ENCODE assay signal across 27 mouse cellular contexts in genomic region chr7:121491455-121492005, GRCm38 (mm10).
DNase-seq lines count a peak whose midpoint lies in the region; ATAC-seq lines count a peak whose summit lies in the region.
"Had no signal": no experiment of that assay in that cellular context is flagged by ENCODE, and none has a peak within 500 bp of the region (broad histone marks: within the 10 kb centered on the region; RNA-seq: fewer than 3 reads in every experiment).

No protein-coding gene starts in this region.

- no peaks in the 10 kb centered on the region for H3K36me3 ChIP-seq in midbrain, embryonic 11.5 days (ENCODE audit: control insufficient read depth, insufficient read depth, low read length)
- no peaks in the 10 kb centered on the region for H3K36me3 ChIP-seq in midbrain, embryonic 16.5 days (ENCODE audit: control insufficient read depth, insufficient read depth, low read length)
- no peaks in the 10 kb centered on the region for H3K36me3 ChIP-seq in midbrain, embryonic 15.5 days (replicated peaks)
- H3K36me3 ChIP-seq: embryonic facial prominence, embryonic 15.5 days; forebrain, embryonic 15.5 days; heart, embryonic 13.5 days; hindbrain, embryonic 13.5 days; intestine, embryonic 15.5 days; liver, embryonic 15.5 days; lung, embryonic 15.5 days had no signal

- no peaks in the 10 kb centered on the region for H3K9me3 ChIP-seq in midbrain, embryonic 11.5 days (ENCODE audit: control insufficient read depth, low read length)
- H3K9me3 ChIP-seq in midbrain, embryonic 16.5 days (replicated peaks; ENCODE audit: control insufficient read depth, low read length, poor library complexity, severe bottlenecking) = no peaks in the 10 kb centered on the region
- H3K9me3 ChIP-seq in midbrain, embryonic 15.5 days = no peaks in the 10 kb centered on the region
- H3K9me3 ChIP-seq: embryonic facial prominence, embryonic 15.5 days; forebrain, embryonic 15.5 days; heart, embryonic 13.5 days; hindbrain, embryonic 13.5 days; intestine, embryonic 15.5 days; liver, embryonic 15.5 days; lung, embryonic 15.5 days; megakaryocyte, embryonic 14.5 days had no signal

- H3K27ac ChIP-seq in midbrain, embryonic 11.5 days (ENCODE audit: low read depth, low read length) = no peak overlapping the region
- H3K27ac ChIP-seq in midbrain, embryonic 16.5 days (ENCODE audit: low read length) = no peak overlapping the region
- no peak overlapping the region for H3K27ac ChIP-seq in midbrain, embryonic 15.5 days
- H3K27ac ChIP-seq: embryonic facial prominence, embryonic 15.5 days; forebrain, embryonic 15.5 days; heart, adult 2 months; heart, embryonic 13.5 days; hindbrain, embryonic 13.5 days; intestine, embryonic 15.5 days; layer of hippocampus, adult 2 months; liver, embryonic 15.5 days; lung, embryonic 15.5 days had no signal

- no peak for ATAC-seq in midbrain, embryonic 11.5 days (ENCODE audit: low FRiP score)
- ATAC-seq in midbrain, embryonic 16.5 days = no peak
- 0 out of 2 replicates have a peak, but pooled peaks have one; percentile 33 for ATAC-seq in midbrain, embryonic 15.5 days (replicated peaks)
- ATAC-seq: forebrain, embryonic 15.5 days; intestine, embryonic 15.5 days had no signal

- H3K27me3 ChIP-seq in midbrain, embryonic 11.5 days (ENCODE audit: control insufficient read depth, insufficient read depth, low read length) = no peaks in the 10 kb centered on the region
- H3K27me3 ChIP-seq in midbrain, embryonic 16.5 days (ENCODE audit: control insufficient read depth, insufficient read depth, low read depth, low read length) = no peaks in the 10 kb centered on the region
- no peaks in the 10 kb centered on the region for H3K27me3 ChIP-seq in midbrain, embryonic 15.5 days (replicated peaks)
- H3K27me3 ChIP-seq: embryonic facial prominence, embryonic 15.5 days; forebrain, embryonic 15.5 days; heart, embryonic 13.5 days; hindbrain, embryonic 13.5 days; intestine, embryonic 15.5 days; liver, embryonic 15.5 days; lung, embryonic 15.5 days; megakaryocyte, embryonic 14.5 days had no signal

- DNase-seq in embryo, embryonic 10.5 days (ENCODE audit: low spot score) = peak; percentile 3
- DNase-seq in embryo, embryonic 9.5 days (ENCODE audit: extremely low spot score) = no peak
- DNase-seq in midbrain, embryonic 11.5 days (ENCODE audit: low spot score, missing footprints) = peak; percentile 80
- peak; percentile 42 for DNase-seq in hindlimb bud, embryonic 11.5 days (ENCODE audit: extremely low spot score, low read depth, low spot score)
- no peak for DNase-seq in right cerebral cortex, postnatal 10 days (ENCODE audit: low spot score in 2 of 2)
- DNase-seq: adrenal gland, postnatal 10 days; cerebellum, adult 9-10 months; gastrocnemius, postnatal 36 days; heart, adult 2 months; heart, postnatal 14 days; kidney, adult 9 months; kidney, postnatal 25 days; liver; lung, postnatal 36 days; right cerebral cortex, postnatal 4 days; thymus, postnatal 25 days had no signal

- no peaks in the 10 kb centered on the region for H3K4me1 ChIP-seq in midbrain, embryonic 11.5 days (ENCODE audit: control insufficient read depth, insufficient read depth, low read length)
- H3K4me1 ChIP-seq in midbrain, embryonic 16.5 days (ENCODE audit: control insufficient read depth, insufficient read depth, low read length) = peaks cover 2% of the 10 kb centered on the region; the same call in 1 of the 2 replicates
- no peaks in the 10 kb centered on the region for H3K4me1 ChIP-seq in midbrain, embryonic 15.5 days
- H3K4me1 ChIP-seq: embryonic facial prominence, embryonic 15.5 days; forebrain, embryonic 15.5 days; heart, embryonic 13.5 days; intestine, embryonic 15.5 days; liver, embryonic 15.5 days; lung, embryonic 15.5 days had no signal

- no peak overlapping the region for H3K9ac ChIP-seq in midbrain, embryonic 11.5 days (ENCODE audit: low read length)
- H3K9ac ChIP-seq in midbrain, embryonic 16.5 days (ENCODE audit: low read depth, low read length) = no peak overlapping the region
- H3K9ac ChIP-seq in midbrain, embryonic 15.5 days = no peak overlapping the region
- H3K9ac ChIP-seq: embryonic facial prominence, embryonic 15.5 days; forebrain, embryonic 15.5 days; heart, embryonic 13.5 days; hindbrain, embryonic 13.5 days; intestine, embryonic 15.5 days; liver, embryonic 15.5 days; lung, embryonic 15.5 days had no signal

- WGBS in midbrain, embryonic 11.5 days = 60% methylated on average over 3 of the region's 3 CpGs
- WGBS in midbrain, embryonic 16.5 days = 41% methylated on average over 3 of the region's 3 CpGs
- 41% methylated on average over 3 of the region's 3 CpGs for WGBS in midbrain, embryonic 15.5 days

- H3K4me2 ChIP-seq in midbrain, embryonic 11.5 days = no peak overlapping the region
- H3K4me2 ChIP-seq in midbrain, embryonic 16.5 days (ENCODE audit: low read length) = no peak overlapping the region
- no peak overlapping the region for H3K4me2 ChIP-seq in midbrain, embryonic 15.5 days
- H3K4me2 ChIP-seq: embryonic facial prominence, embryonic 15.5 days; forebrain, embryonic 15.5 days; heart, embryonic 13.5 days; hindbrain, embryonic 13.5 days; intestine, embryonic 15.5 days; liver, embryonic 15.5 days; lung, embryonic 15.5 days had no signal

- H3K4me3 ChIP-seq in midbrain, embryonic 11.5 days (ENCODE audit: low read depth, low read length) = no peak overlapping the region
- H3K4me3 ChIP-seq in midbrain, embryonic 16.5 days (ENCODE audit: low read depth, low read length) = no peak overlapping the region
- no peak overlapping the region for H3K4me3 ChIP-seq in midbrain, embryonic 15.5 days
- H3K4me3 ChIP-seq: embryonic facial prominence, embryonic 15.5 days; forebrain, embryonic 15.5 days; heart, adult 2 months; heart, embryonic 13.5 days; hindbrain, embryonic 13.5 days; intestine, embryonic 15.5 days; layer of hippocampus, adult 2 months; liver, embryonic 15.5 days; lung, embryonic 15.5 days; megakaryocyte, embryonic 14.5 days had no signal

Comparison
In these comparisons a context has a peak if more than half of its experiments do, and no peak if none do; other contexts are left out.
1. DNase-seq: peak in embryo, embryonic 10.5 days (single experiment), midbrain, embryonic 11.5 days (single experiment) and hindlimb bud, embryonic 11.5 days (single experiment); none in embryo, embryonic 9.5 days (single experiment) and right cerebral cortex, postnatal 10 days (0 of 2).